Mouse (Mus musculus): Measurements from ENCODE around the gene Cacna1i. TPM values are rescaled to one million over a fixed set of nuclear protein-coding genes. Genes with fewer than 3 reads are reported as not detected.

The Cacna1i gene
- total RNA-seq, 2 experiments from 2014 or later, result 0.28 to 0.46 TPM

DNA sequence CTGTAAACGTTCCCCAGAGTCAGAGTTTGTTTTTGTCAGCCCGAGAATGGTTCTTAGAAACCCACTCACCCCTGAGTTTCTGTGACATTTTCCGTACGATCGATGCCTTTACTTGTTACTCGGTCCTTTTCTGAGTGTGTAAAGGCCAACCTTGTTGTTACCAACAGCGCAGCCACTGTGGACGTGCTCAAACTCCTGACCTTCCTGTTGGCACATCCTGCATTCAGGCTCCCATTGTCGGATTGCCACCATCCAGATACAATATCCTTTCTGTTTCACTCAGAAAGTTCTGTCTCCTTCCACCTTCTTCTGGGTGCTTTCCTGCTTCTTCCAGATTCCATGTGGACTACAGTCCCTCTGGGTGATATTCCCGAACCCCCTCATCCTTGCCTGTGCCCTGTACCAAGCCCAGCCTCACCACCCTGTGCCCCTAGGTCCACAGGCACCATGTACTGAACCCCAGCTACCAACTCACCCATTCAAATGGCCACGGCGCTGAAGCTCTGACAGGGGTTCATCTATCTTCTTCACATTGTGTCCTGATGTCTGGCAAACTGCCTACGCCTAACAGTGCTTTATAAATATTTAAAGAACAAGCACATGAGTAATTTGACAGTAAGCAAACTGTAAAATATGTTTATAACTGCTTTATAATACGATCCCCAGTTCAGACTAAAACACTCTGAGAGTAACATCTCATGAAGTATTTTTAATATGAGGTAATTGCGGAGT is 159.1 kb downstream of the Cacna1i start:
- DNase-seq, result no peak
- Histone ChIP-seq H3K27ac (no peak overlapping the region), H3K4me3 (no peak overlapping the region)
- intact Hi-C loops (cut with DNase I), result no loop called here
- no peak for TF ChIP-seq CTCF (IDR thresholded peaks at IDR 0.05)

Other genes with a start within 250 kb of the Cacna1i start
- gene Syngr1, start 195.9 kb upstream of the Cacna1i start, total RNA-seq (2021), result 10 to 100 TPM; 46.1 to 46.4 TPM
- gene Rpl3, start 195.4 kb upstream of the Cacna1i start, total RNA-seq (2021), result 10 to 100 TPM; 38.6 to 51.4 TPM
- 10 to 100 TPM; 13.0 to 16.1 TPM for gene Tab1, start 154.1 kb upstream of the Cacna1i start, total RNA-seq (2021)
- gene Mgat3, start 113.5 kb upstream of the Cacna1i start, total RNA-seq (2021), result under 1 TPM; 0.61 to 0.78 TPM
- gene Mief1, start 53.2 kb upstream of the Cacna1i start, total RNA-seq (2021), result 10 to 100 TPM; 20.6 to 24.6 TPM
- 10 to 100 TPM; 10.3 to 12.7 TPM for gene AC140267.1, start 51.4 kb upstream of the Cacna1i start, total RNA-seq (2021)
- gene Atf4, start 32.1 kb upstream of the Cacna1i start, total RNA-seq (2021), result 100 to 1,000 TPM; 146 to 171 TPM
- gene Rps19bp1, start 22.9 kb upstream of the Cacna1i start, total RNA-seq (2021), result 10 to 100 TPM; 11.3 to 16.0 TPM

All from gastrocnemius, adult 2 months (tissue).